Mouse (Mus musculus) cortical plate, adult 2 months (tissue): ENCODE measurements around the gene Pigz. TPM values are rescaled to one million over a fixed set of nuclear protein-coding genes. Genes with fewer than 3 reads are reported as not detected.

Experiments used
- H3K27ac ChIP-seq: fragments of 200-500 bp; 2 replicates; pipeline ENCODE4 v1.5.1; 2012; ENCODE audit warnings: low read length, control low read depth, inconsistent platforms; ENCODE audit not compliant: insufficient read depth
- H3K4me1 ChIP-seq: fragments of 200-500 bp; 2 replicates; pipeline ENCODE4 v1.6.1; 2011; ENCODE audit warnings: low read length; ENCODE audit not compliant: control insufficient read depth, insufficient read depth
- H3K4me3 ChIP-seq: fragments of 200-500 bp; 2 replicates; pipeline ENCODE4 v1.5.1; 2011; ENCODE audit warnings: mild to moderate bottlenecking, low read length, control low read depth; ENCODE audit not compliant: insufficient read depth
- CTCF ChIP-seq: fragments of 200-500 bp; IDR thresholded peaks from 2 replicates; pipeline ENCODE4 v1.5.1; 2011; ENCODE audit warnings: mild to moderate bottlenecking, control low read depth, low read length; ENCODE audit not compliant: insufficient read depth; ENCODE audit errors: extremely low read depth
- POLR2A ChIP-seq: fragments of 200-500 bp; IDR thresholded peaks from 2 replicates; pipeline ENCODE4 v1.6.1; 2011; ENCODE audit warnings: mild to moderate bottlenecking, low read length, control low read depth; ENCODE audit not compliant: insufficient read depth; ENCODE audit errors: extremely low read depth
- polyA plus RNA-seq: library from polyadenylated mRNA; depleted of rRNA; stranded (reverse); fragments of >200 nt; gene quantifications from 2 replicates; pipeline ENCODE4 v1.2.3, GENCODE M21; 2012

The Pigz gene
- polyA plus RNA-seq, 1 experiment: 24.6 TPM

- TF ChIP-seq POLR2A: no peak
- TF ChIP-seq CTCF: peak; percentile 36; the same call in 1 of the 2 replicates
- peaks cover 5% of the 10 kb centered on the region; the same call in 1 of the 2 replicates for H3K4me1 ChIP-seq
- no peak overlapping the region for H3K4me3 ChIP-seq
- H3K27ac ChIP-seq: peak overlapping the region; percentile 54; the same call in 1 of the 2 replicates
Measured at GRCm38 (mm10) chr16:31905331-31905730, 28.3 kb upstream of the Pigz start.

GRCm38 (mm10) chr16:31905891-31906825, 27.5 kb upstream of the Pigz start:
- peaks cover 5% of the 10 kb centered on the region; the same call in 1 of the 2 replicates for H3K4me1 ChIP-seq
- H3K27ac ChIP-seq: peak overlapping the region; percentile 54
- H3K4me3 ChIP-seq: no peak overlapping the region
- 0 out of 2 replicates have a peak, but pooled peaks have one; percentile 20 for TF ChIP-seq POLR2A
- TF ChIP-seq CTCF: no peak

GRCm38 (mm10) chr16:31906896-31907295, 26.8 kb upstream of the Pigz start:
- no peak overlapping the region for H3K4me3 ChIP-seq
- no peak for TF ChIP-seq CTCF
- no peak for TF ChIP-seq POLR2A
- peak overlapping the region; percentile 54; the same call in 1 of the 2 replicates for H3K27ac ChIP-seq
- H3K4me1 ChIP-seq: peaks cover 5% of the 10 kb centered on the region; the same call in 1 of the 2 replicates

- H3K4me1 ChIP-seq: peaks cover 5% of the 10 kb centered on the region; the same call in 1 of the 2 replicates
- no peak for TF ChIP-seq CTCF
- 0 out of 2 replicates have a peak, but pooled peaks have one; percentile 28 for TF ChIP-seq POLR2A
- H3K4me3 ChIP-seq: no peak overlapping the region
- peak overlapping the region; percentile 85 for H3K27ac ChIP-seq
Measured at GRCm38 (mm10) chr16:31908959-31909358, 24.7 kb upstream of the Pigz start.

GRCm38 (mm10) chr16:31910281-31910847, 23.3 kb upstream of the Pigz start:
- TF ChIP-seq POLR2A (no peak), CTCF (no peak)
- Histone ChIP-seq H3K4me1 (peaks cover 5% of the 10 kb centered on the region; the same call in 1 of the 2 replicates), H3K4me3 (no peak overlapping the region), H3K27ac (no peak overlapping the region)

GRCm38 (mm10) chr16:31917776-31918175, 15.9 kb upstream of the Pigz start:
- TF ChIP-seq CTCF: no peak
- TF ChIP-seq POLR2A: no peak
- H3K4me3 ChIP-seq: no peak overlapping the region

GRCm38 (mm10) chr16:31918248-31918724, 15.4 kb upstream of the Pigz start:
- TF ChIP-seq POLR2A: no peak
- peak; percentile 97 for TF ChIP-seq CTCF
- no peaks in the 10 kb centered on the region for H3K4me1 ChIP-seq
- no peak overlapping the region for H3K27ac ChIP-seq
- H3K4me3 ChIP-seq: no peak overlapping the region

More at GRCm38 (mm10) chr16:31917776-31918175, 15.9 kb upstream of the Pigz start:
- Histone ChIP-seq H3K27ac (no peak overlapping the region), H3K4me1 (no peaks in the 10 kb centered on the region)

GRCm38 (mm10) chr16:31924368-31924767, 9.3 kb upstream of the Pigz start:
- no peak for TF ChIP-seq POLR2A
- TF ChIP-seq CTCF: no peak
- H3K4me1 ChIP-seq: no peaks in the 10 kb centered on the region
- no peak overlapping the region for H3K4me3 ChIP-seq
- no peak overlapping the region for H3K27ac ChIP-seq

GRCm38 (mm10) chr16:31926091-31926490, 7.6 kb upstream of the Pigz start:
- Histone ChIP-seq H3K4me1 (no peaks in the 10 kb centered on the region), H3K27ac (no peak overlapping the region), H3K4me3 (no peak overlapping the region)
- TF ChIP-seq CTCF: no peak
- TF ChIP-seq POLR2A: no peak
